Mouse (Mus musculus): ENCODE measurements at regions not wholly inside any gene's neighbourhood (a gene's known extent, or its start where the extent isn't known, plus 50 kb on each side); places are given as distances from the start of the nearest gene placed in this dataset.

DNA sequence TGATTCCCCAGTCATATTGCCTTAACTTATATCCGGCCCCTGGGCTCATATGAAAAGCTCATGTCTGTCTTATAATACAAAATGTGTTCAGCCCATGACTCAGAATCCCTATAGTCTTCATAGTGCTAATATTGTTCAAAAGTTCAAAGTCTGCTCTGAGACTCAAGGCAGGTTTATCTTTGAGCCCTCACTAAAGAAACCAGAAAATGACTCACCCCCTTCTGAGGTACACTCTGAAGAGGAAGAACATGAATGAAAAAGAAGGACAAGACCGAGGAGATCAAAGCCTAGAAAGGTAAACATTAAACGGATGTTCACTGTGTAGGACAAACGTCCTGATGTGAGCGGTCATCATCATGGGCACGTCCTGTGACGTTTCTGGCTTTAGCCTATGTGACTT lies 145.1 kb upstream of the Id4 start:
- no peaks in the 10 kb centered on the region for H3K36me3 ChIP-seq
- peak; percentile 58; the same call in 1 of the 2 replicates for ATAC-seq
- no peaks in the 10 kb centered on the region for H3K27me3 ChIP-seq (replicated peaks)
- H3K4me3 ChIP-seq (replicated peaks): no peak overlapping the region
- no peaks in the 10 kb centered on the region for H3K4me1 ChIP-seq (replicated peaks)
- no peak overlapping the region for H3K4me2 ChIP-seq (replicated peaks)
- WGBS: 69% methylated on average over 7 of the region's 7 CpGs
- no peaks in the 10 kb centered on the region for H3K9me3 ChIP-seq
- no peak overlapping the region for H3K27ac ChIP-seq
- H3K9ac ChIP-seq: no peak overlapping the region

GRCm38 (mm10) chr13:48126582-48126981 lies 134.4 kb upstream of the Id4 start:
- Histone ChIP-seq H3K4me2 (replicated peaks) (no peak overlapping the region), H3K27me3 (replicated peaks) (no peaks in the 10 kb centered on the region), H3K36me3 (no peaks in the 10 kb centered on the region), H3K4me3 (replicated peaks) (no peak overlapping the region), H3K9me3 (no peaks in the 10 kb centered on the region), H3K27ac (no peak overlapping the region), H3K4me1 (replicated peaks) (peaks cover 3% of the 10 kb centered on the region; the same call in 1 of the 2 replicates), H3K9ac (no peak overlapping the region)
- WGBS: 73% methylated on average over 6 of the region's 6 CpGs
- ATAC-seq: no peak

- Histone ChIP-seq H3K27ac (no peak overlapping the region), H3K9me3 (no peaks in the 10 kb centered on the region), H3K27me3 (replicated peaks) (no peaks in the 10 kb centered on the region), H3K36me3 (no peaks in the 10 kb centered on the region), H3K4me3 (replicated peaks) (peak overlapping the region; percentile 12; the same call in 1 of the 2 replicates), H3K4me1 (replicated peaks) (peaks cover 3% of the 10 kb centered on the region; the same call in 1 of the 2 replicates), H3K4me2 (replicated peaks) (peak overlapping the region; percentile 49), H3K9ac (no peak overlapping the region)
- ATAC-seq: no peak
- WGBS: 3% methylated on average over 17 of the region's 17 CpGs
Observed at GRCm38 (mm10) chr13:48130724-48131123, 130.3 kb upstream of the Id4 start.

DNA sequence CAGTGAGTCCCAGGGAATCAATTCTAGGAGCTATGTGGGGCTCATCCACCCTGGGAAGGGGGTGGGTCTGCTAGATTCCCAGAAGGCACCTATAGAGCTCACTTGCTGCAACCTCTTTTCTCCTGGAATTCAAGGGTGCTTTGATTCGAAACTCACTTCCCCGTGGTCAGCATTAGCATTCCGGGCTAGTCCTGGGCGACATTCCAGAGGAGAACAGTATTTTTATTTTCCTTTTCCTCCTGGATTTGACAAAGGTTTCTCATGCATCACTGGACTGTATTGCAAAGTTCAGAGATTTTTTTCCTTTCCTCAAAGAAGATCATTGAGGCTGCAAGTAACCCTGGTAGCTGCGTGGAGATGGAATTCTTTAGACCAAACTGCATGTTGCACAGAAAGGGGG lies 129.3 kb upstream of the Id4 start:
- Histone ChIP-seq H3K9me3 (no peaks in the 10 kb centered on the region), H3K27ac (no peak overlapping the region), H3K9ac (no peak overlapping the region), H3K27me3 (replicated peaks) (no peaks in the 10 kb centered on the region), H3K4me3 (replicated peaks) (no peak overlapping the region), H3K4me2 (replicated peaks) (no peak overlapping the region), H3K36me3 (no peaks in the 10 kb centered on the region), H3K4me1 (replicated peaks) (peaks cover 3% of the 10 kb centered on the region; the same call in 1 of the 2 replicates)
- no peak for ATAC-seq
- 43% methylated on average over 5 of the region's 5 CpGs for WGBS

- Histone ChIP-seq H3K27me3 (replicated peaks) (no peaks in the 10 kb centered on the region), H3K27ac (no peak overlapping the region), H3K9ac (no peak overlapping the region), H3K9me3 (no peaks in the 10 kb centered on the region), H3K4me1 (replicated peaks) (no peaks in the 10 kb centered on the region), H3K36me3 (no peaks in the 10 kb centered on the region), H3K4me3 (replicated peaks) (no peak overlapping the region), H3K4me2 (replicated peaks) (no peak overlapping the region)
- ATAC-seq: no peak
- 88% methylated on average over 5 of the region's 5 CpGs for WGBS
Observed at GRCm38 (mm10) chr13:48145976-48146375, 115.1 kb upstream of the Id4 start.

GRCm38 (mm10) chr13:48147061-48147460 lies 114.0 kb upstream of the Id4 start:
- H3K9me3 ChIP-seq: no peaks in the 10 kb centered on the region
- H3K4me3 ChIP-seq (replicated peaks): no peak overlapping the region
- no peaks in the 10 kb centered on the region for H3K27me3 ChIP-seq (replicated peaks)
- no peaks in the 10 kb centered on the region for H3K4me1 ChIP-seq (replicated peaks)
- no peak for ATAC-seq
- H3K27ac ChIP-seq: no peak overlapping the region
- H3K9ac ChIP-seq: no peak overlapping the region
- H3K4me2 ChIP-seq (replicated peaks): no peak overlapping the region
- WGBS: 87% methylated on average over 7 of the region's 7 CpGs
- H3K36me3 ChIP-seq: no peaks in the 10 kb centered on the region

DNA sequence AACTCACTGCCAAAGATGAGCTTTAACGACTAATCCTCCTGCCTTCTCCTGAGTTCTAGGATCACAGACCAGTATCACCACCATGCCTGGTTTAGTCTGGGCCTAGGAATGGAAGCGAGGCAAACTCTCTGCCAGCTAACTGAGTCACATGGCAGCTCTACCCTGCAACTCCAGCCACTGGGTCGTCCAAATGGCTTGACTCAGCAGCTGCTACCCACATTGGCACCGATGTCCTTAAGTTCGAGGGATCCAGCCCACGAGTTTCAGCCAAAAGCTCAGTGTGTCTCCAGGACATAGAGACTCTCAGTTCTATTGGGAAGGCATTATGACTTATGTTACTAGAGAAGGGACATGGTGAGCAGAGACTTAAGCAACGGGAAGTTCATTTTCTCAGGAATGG lies 107.8 kb upstream of the Id4 start:
- Histone ChIP-seq H3K4me1 (replicated peaks) (no peaks in the 10 kb centered on the region), H3K4me2 (replicated peaks) (no peak overlapping the region), H3K27ac (no peak overlapping the region), H3K36me3 (no peaks in the 10 kb centered on the region), H3K9ac (no peak overlapping the region), H3K9me3 (no peaks in the 10 kb centered on the region), H3K4me3 (replicated peaks) (no peak overlapping the region), H3K27me3 (replicated peaks) (no peaks in the 10 kb centered on the region)
- WGBS: 81% methylated on average over 7 of the region's 7 CpGs
- ATAC-seq: no peak

DNA sequence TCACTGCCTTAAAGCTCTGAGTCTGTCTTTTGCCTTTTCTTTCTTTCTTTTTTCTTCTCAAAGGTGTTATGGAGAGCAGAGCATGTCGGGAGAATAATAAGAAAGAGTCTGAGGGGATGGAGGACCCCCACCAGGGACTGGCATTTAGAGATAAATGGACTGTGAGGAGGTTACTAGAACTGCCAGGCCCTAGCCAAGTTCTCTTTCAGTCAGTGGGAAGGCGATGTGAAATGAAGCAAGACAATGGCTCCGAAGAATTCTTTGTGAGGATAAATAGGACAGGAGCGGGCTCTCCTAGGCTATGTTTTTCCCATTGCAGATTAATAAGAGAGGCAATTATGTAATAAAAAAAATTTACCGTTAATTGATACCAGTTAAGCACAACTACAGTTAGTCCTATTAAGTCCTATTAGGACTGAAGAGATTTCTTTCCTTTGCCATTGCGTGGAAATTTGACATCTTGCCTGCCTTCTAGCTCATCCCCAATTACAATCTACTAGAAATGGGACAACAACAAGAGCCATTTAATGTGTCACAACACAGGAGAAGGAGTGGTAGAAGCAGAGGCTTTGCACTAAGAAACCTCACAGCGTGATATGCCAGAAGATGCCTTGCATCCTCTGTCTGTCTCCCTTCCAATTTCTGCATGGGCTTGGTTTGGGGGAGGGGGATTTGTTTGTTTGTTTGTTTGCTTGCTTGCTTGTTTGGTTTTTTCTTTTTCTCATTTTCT lies 107.2 kb upstream of the Id4 start:
- WGBS: 82% methylated on average over 7 of the region's 7 CpGs
- Histone ChIP-seq H3K27ac (no peak overlapping the region), H3K9me3 (no peaks in the 10 kb centered on the region), H3K4me1 (replicated peaks) (no peaks in the 10 kb centered on the region), H3K36me3 (no peaks in the 10 kb centered on the region), H3K9ac (no peak overlapping the region), H3K4me2 (replicated peaks) (no peak overlapping the region), H3K27me3 (replicated peaks) (no peaks in the 10 kb centered on the region), H3K4me3 (replicated peaks) (no peak overlapping the region)
- ATAC-seq: no peak

DNA sequence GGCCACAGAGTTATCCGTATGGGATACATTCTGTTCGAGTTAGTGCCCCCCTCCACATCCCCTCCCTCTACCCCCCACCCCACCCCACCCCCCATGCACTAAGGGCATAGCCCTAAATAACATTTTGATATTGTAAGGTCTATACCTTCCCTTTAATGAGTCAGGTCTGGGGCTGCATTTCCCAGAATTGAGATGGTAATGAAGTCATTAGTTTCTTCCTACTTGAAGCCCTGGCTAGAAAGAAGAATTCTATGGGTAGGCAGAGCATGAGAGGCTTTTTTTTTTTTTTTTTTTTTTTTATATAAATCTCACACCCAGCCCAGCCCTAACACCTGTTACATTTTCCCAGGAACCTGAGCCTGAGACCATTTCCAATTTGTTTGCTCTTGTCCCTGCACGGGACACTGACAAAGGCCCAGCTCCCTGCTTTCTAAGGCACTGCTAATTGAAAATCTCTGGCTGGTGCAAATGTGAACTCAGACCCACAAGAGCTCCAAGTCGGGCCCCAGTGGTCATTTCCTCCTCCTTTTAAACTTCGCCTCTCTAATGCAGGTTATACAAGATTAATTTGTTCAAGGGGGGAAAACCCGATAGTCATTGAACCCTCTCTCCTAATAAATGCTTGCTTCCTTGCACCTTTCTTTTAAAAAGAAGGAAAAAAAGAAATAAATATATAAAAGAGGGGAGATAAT lies 106.5 kb upstream of the Id4 start:
- Histone ChIP-seq H3K4me1 (replicated peaks) (no peaks in the 10 kb centered on the region), H3K27me3 (replicated peaks) (no peaks in the 10 kb centered on the region), H3K4me2 (replicated peaks) (no peak overlapping the region), H3K9me3 (no peaks in the 10 kb centered on the region), H3K9ac (no peak overlapping the region), H3K4me3 (replicated peaks) (no peak overlapping the region), H3K36me3 (no peaks in the 10 kb centered on the region), H3K27ac (no peak overlapping the region)
- ATAC-seq: no peak
- WGBS: 44% methylated on average over 6 of the region's 6 CpGs

DNA sequence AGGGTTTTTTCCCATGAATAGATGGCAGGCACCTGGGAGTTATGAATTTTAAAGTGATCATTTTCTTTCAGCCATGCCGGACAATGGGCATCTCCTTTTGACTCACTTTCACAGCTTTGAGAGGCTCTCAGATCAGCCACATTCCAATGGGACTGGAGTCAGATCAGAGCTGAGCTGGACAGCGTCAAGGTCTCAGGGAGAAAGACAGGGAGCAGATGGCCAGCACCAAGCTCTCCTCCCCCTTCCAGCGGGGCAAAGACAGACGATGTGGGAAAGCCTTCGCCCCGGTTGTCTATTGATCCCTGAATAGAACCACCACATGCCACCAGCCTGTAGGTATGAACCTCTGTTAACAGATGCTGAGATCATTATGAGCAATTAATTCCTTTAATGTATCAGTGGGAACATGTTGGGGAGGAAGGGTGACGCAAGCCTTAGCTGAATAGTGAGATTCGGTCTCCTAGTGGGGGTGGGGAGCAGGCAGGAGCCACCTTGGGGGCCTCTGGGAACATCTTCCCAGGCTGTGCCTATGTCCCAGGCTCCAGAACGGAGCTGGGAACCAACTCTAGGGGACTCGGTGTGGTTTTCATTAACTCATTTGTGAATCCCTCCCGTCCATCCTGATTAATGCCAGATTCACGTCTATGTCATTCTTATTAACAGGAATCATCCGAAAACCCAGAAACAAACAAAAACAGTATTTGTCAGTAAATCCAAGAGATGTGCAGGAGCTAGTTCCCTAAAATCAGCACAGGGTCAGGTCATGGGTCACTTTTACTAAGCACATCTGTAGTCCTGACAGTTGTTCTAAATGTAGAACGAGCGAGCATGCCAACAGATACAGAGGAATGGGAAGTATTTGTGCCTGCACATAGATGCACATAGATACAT lies 101.8 kb upstream of the Id4 start:
- no peaks in the 10 kb centered on the region for H3K4me1 ChIP-seq (replicated peaks)
- H3K27ac ChIP-seq: no peak overlapping the region
- WGBS: 27% methylated on average over 15 of the region's 15 CpGs
- H3K36me3 ChIP-seq: no peaks in the 10 kb centered on the region
- no peak overlapping the region for H3K4me3 ChIP-seq (replicated peaks)
- H3K4me2 ChIP-seq (replicated peaks): no peak overlapping the region
- no peaks in the 10 kb centered on the region for H3K9me3 ChIP-seq
- no peak overlapping the region for H3K9ac ChIP-seq
- H3K27me3 ChIP-seq (replicated peaks): no peaks in the 10 kb centered on the region
- ATAC-seq: no peak

DNA sequence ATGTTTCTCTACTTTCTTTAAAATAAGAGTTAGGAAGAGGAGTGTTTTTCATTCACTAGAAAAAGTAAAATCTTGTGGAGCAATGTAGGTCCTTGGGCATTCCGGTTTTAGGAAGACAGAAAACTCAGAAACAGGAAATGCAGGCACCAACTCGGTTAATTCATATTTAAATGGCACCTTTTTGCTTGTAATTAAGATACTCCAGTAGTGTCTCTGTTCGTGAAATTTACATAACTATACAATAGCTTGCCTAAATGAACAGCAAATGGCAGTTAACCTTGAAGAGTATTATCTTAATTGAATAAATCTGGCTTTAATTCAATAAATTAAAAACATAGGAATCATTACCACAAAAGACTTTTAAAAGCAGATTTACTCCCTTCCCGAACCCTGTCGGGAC lies 100.9 kb upstream of the Id4 start:
- no peak overlapping the region for H3K27ac ChIP-seq
- WGBS: 72% methylated on average over 5 of the region's 5 CpGs
- no peak overlapping the region for H3K9ac ChIP-seq
- no peaks in the 10 kb centered on the region for H3K9me3 ChIP-seq
- H3K4me3 ChIP-seq (replicated peaks): no peak overlapping the region
- ATAC-seq: no peak
- no peaks in the 10 kb centered on the region for H3K27me3 ChIP-seq (replicated peaks)
- H3K4me2 ChIP-seq (replicated peaks): no peak overlapping the region
- H3K36me3 ChIP-seq: no peaks in the 10 kb centered on the region
- no peaks in the 10 kb centered on the region for H3K4me1 ChIP-seq (replicated peaks)

DNA sequence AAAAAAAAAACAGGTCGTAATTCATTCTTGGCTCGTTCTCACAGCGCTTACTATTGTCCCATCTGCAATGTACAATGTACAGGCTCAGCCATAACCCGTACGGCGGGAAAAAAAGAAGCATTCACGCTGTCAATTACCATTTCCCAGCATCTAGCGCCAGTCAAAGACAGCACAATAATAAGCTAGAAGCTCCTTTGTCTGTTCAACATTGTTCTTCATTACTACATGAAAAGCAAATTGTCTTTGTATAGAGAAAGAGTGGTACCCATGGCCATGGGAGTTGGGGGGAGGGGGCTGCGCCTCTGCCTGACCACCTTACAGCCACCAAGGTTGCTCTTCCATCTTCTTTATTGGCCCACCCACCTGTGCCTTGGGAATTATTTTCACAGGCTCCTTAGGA lies 99.7 kb upstream of the Id4 start:
- no peak overlapping the region for H3K4me3 ChIP-seq (replicated peaks)
- H3K27ac ChIP-seq: no peak overlapping the region
- ATAC-seq: no peak
- H3K36me3 ChIP-seq: no peaks in the 10 kb centered on the region
- no peaks in the 10 kb centered on the region for H3K9me3 ChIP-seq
- H3K9ac ChIP-seq: no peak overlapping the region
- no peaks in the 10 kb centered on the region for H3K27me3 ChIP-seq (replicated peaks)
- 75% methylated on average over 9 of the region's 9 CpGs for WGBS
- H3K4me2 ChIP-seq (replicated peaks): no peak overlapping the region
- H3K4me1 ChIP-seq (replicated peaks): no peaks in the 10 kb centered on the region
